Mouse (Mus musculus) kidney, postnatal 0 days (tissue): ENCODE data around the gene Cars2. TPM values are rescaled to one million over a fixed set of nuclear protein-coding genes. Genes with fewer than 3 reads are reported as not detected.
A peak's percentile ranks its signal among the peaks of the same experiment; 100 is the strongest.
"Not testable (repeated sequence)": the region's sequence is repeated elsewhere in the genome, so short reads cannot be mapped to it uniquely, and the experiment has no call there.

Experiments used
- ATAC-seq: fragments of 200-750 bp; cut with Nextera tagmentation; replicated peaks from 2 replicates; pipeline ENCODE4 v1.8.0; 2017; ENCODE audit warnings: low read depth, moderate number of reproducible peaks, moderate TSS enrichment, moderate library complexity; ENCODE audit not compliant: low FRiP score
- DNase-seq: peaks from one replicate; pipeline ENCODE4 v3.0.0-alpha.2; 2016; ENCODE audit warnings: low spot score
- H3K27ac ChIP-seq: fragments of 300-500 bp; sonication (generic); 2 replicates; pipeline ENCODE4 v1.5.1; 2014; ENCODE audit warnings: mild to moderate bottlenecking
- H3K27me3 ChIP-seq: fragments of 300-500 bp; sonication (generic); 2 replicates; pipeline ENCODE4 v1.6.1; 2014; ENCODE audit warnings: low read length, mixed read lengths; ENCODE audit not compliant: insufficient read depth
- H3K36me3 ChIP-seq: fragments of 300-500 bp; sonication (generic); 2 replicates; pipeline ENCODE4 v1.6.1; 2014; ENCODE audit warnings: low read length, mixed read lengths; ENCODE audit not compliant: insufficient read depth
- H3K4me1 ChIP-seq: fragments of 300-500 bp; sonication (generic); replicated peaks from 2 replicates; pipeline ENCODE4 v1.6.1; 2014; ENCODE audit warnings: antibody characterized with exemption, low read length, mixed read lengths; ENCODE audit not compliant: insufficient read depth
- H3K4me2 ChIP-seq: fragments of 300-500 bp; sonication (generic); 2 replicates; pipeline ENCODE4 v1.6.1; 2014; ENCODE audit warnings: mild to moderate bottlenecking, low read length, moderate library complexity, mixed read lengths
- H3K4me3 ChIP-seq: fragments of 300-500 bp; sonication (generic); replicated peaks from 2 replicates; pipeline ENCODE4 v1.5.1; 2014; ENCODE audit warnings: low read depth, low read length
- H3K9ac ChIP-seq: fragments of 300-500 bp; sonication (generic); 2 replicates; pipeline ENCODE4 v1.6.1; 2014; ENCODE audit warnings: low read depth, low read length
- H3K9me3 ChIP-seq: fragments of 300-500 bp; sonication (generic); replicated peaks from 2 replicates; pipeline ENCODE4 v1.6.1; 2016; ENCODE audit warnings: low read length, inconsistent platforms, mixed read lengths
- CTCF ChIP-seq: IDR thresholded peaks from 2 replicates; pipeline ENCODE4 v1.5.1; 2016; ENCODE audit warnings: antibody characterized with exemption, low read depth, mild to moderate bottlenecking, moderate library complexity
- WGBS: fragments of 180-500 bp; shearing (Covaris S2); extraction: QIAGEN DNeasy Blood & Tissue Kit; methylation state at CpG from one replicate; pipeline ENCODE4 v1.1.7; 2014; 5-methylcytosine and 5-hydroxymethylcytosine counted together
- polyA plus RNA-seq: library from polyadenylated mRNA; unstranded; fragments of >200 nt; fragmentation: Nextera tagmentation; extraction: Ambion mirVana; gene quantifications from 2 replicates; pipeline ENCODE4 v1.2.1, GENCODE M21; 2015

Cars2 gene
- polyA plus RNA-seq, 1 experiment from 2014 or later, result 16.7 TPM

DNA sequence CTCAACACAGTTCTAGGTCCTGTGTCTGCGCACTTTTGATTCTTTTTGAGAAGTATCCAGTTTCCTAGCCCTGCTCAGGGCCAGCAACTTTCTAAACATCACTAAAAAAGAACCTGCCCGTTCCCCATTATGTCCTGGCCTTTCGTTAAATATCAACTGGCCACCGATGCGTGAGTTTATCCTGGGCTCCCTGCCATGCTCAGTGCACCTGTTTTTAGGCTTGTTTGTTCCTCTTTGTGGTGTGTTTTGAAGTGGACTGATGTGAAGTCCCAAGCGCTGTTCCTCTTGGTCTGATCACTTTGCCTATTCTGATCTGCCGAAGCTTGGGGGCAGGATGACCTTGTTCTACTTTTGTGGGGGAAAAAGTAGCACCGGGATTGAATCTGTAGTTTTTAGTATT is 79.3 kb downstream of the Cars2 start:
- Histone ChIP-seq H3K4me1 (peaks cover 37% of the 10 kb centered on the region), H3K4me3 (no peak overlapping the region), H3K27ac (peak overlapping the region; percentile 91), H3K36me3 (no peaks in the 10 kb centered on the region), H3K27me3 (no peaks in the 10 kb centered on the region), H3K9me3 (no peaks in the 10 kb centered on the region), H3K4me2 (peak overlapping the region; percentile 32; the same call in 1 of the 2 replicates), H3K9ac (no peak overlapping the region)
- no peak for DNase-seq
- ATAC-seq, result no peak
- no peak for TF ChIP-seq CTCF
- 43% methylated on average over 8 of the region's 8 CpGs for WGBS

DNA sequence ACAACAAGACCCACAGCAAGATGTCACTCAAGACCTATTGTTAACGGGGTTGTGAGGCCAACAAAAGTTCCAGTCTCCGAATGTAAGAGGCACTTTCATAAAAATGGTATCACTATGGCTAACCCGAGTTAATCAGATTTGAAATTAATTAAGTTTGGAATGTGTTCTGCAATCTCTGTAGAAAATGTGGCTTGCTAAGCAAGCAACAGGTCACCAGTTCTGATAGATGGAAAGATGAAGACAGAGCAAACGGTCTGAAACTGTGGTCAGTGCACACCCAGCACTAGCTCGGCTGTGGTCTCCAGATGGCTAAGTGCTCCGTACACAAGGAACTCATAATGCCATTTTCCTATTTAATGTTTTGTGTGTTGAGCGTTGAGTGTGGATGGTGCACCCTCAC is 79.9 kb downstream of the Cars2 start:
- 60% methylated on average over 7 of the region's 7 CpGs for WGBS
- H3K9ac ChIP-seq, result no peak overlapping the region
- H3K36me3 ChIP-seq, result no peaks in the 10 kb centered on the region
- H3K4me1 ChIP-seq, result peaks cover 36% of the 10 kb centered on the region
- peak overlapping the region; percentile 91 for H3K27ac ChIP-seq
- no peaks in the 10 kb centered on the region for H3K27me3 ChIP-seq
- H3K4me2 ChIP-seq, result peak overlapping the region; percentile 32; the same call in 1 of the 2 replicates
- ATAC-seq, result no peak
- H3K9me3 ChIP-seq, result no peaks in the 10 kb centered on the region
- no peak for DNase-seq
- H3K4me3 ChIP-seq, result no peak overlapping the region
- TF ChIP-seq CTCF, result no peak

DNA sequence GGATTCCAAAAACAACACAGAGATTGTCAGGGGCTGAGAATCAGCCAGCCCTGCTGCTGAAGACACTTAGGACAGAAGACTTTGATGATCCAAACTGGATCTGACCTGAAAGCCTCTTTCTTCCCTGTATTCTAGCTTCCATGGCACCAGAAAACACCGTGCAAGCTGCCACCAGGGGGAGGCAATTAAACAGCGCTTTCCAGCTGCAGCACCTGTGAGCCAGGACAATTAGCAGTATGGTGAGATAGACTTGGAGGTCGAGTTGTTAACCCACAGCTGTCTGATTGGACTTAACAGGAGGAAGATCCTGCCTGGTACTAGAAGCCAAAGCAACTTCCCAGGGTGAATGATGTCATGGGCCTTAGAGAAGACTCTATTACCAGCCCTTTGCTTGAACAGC is 81.5 kb downstream of the Cars2 start:
- Histone ChIP-seq H3K4me3 (no peak overlapping the region), H3K4me1 (peaks cover 35% of the 10 kb centered on the region), H3K4me2 (no peak overlapping the region), H3K27me3 (no peaks in the 10 kb centered on the region), H3K9me3 (no peaks in the 10 kb centered on the region), H3K27ac (peak overlapping the region; percentile 91; the same call in 1 of the 2 replicates), H3K36me3 (no peaks in the 10 kb centered on the region), H3K9ac (no peak overlapping the region)
- 6% methylated on average over 3 of the region's 3 CpGs for WGBS
- ATAC-seq, result no peak
- TF ChIP-seq CTCF, result peak; percentile 85
- DNase-seq, result peak; percentile 63

DNA sequence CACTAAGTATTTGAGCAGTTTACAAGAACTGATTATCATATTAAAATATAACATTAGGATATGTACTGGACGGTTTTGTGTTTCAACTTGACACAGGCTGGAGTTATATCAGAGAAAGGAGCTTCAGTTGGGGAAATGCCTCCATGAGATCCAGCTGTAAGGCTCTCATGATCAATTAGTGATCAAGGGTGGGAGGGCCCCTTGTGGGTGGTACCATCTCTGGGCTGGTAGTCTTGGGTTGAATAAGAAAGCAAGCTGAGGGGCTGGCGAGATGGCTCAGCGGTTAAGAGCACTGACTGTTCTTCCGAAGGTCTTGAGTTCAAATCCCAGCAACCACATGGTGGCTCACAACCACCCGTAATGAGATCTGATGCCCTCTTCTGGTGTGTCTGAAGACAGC is 84.1 kb downstream of the Cars2 start:
- H3K36me3 ChIP-seq, H3K9ac ChIP-seq, ATAC-seq, H3K9me3 ChIP-seq, H3K4me3 ChIP-seq, DNase-seq, H3K4me2 ChIP-seq, H3K27me3 ChIP-seq: not testable (repeated sequence)
- 0 out of 2 replicates have a peak overlapping the region, but pooled peaks have one; percentile 31 for H3K27ac ChIP-seq
- 91% methylated on average over 4 of the region's 5 CpGs for WGBS
- H3K4me1 ChIP-seq, result peaks cover 15% of the 10 kb centered on the region

DNA sequence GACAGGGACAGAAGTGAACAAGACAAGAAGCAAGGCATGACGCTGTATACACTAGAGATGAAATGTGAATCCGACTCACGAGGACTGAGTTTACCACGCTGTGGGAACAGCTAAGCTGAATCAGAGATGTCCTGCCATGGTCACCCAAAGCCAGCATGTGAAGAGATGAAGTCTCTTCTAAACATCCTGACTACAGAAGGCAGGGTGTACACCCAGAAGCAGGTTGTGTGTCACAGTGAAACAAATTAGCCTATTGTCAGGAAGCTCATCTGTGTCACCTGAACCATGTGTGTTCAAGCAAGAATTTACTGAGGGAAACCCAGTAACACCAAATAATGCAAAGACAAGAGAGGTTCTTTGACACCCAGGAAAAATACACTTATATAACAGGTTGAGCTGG is 85.0 kb downstream of the Cars2 start:
- Histone ChIP-seq H3K36me3 (no peaks in the 10 kb centered on the region), H3K9me3 (no peaks in the 10 kb centered on the region), H3K4me2 (no peak overlapping the region), H3K27me3 (no peaks in the 10 kb centered on the region), H3K9ac (no peak overlapping the region), H3K4me1 (peaks cover 20% of the 10 kb centered on the region), H3K4me3 (no peak overlapping the region), H3K27ac (0 out of 2 replicates have a peak overlapping the region, but pooled peaks have one; percentile 31)
- WGBS, result 93% methylated on average over 4 of the region's 4 CpGs
- ATAC-seq (no peak), DNase-seq (no peak)
- TF ChIP-seq CTCF, result no peak

DNA sequence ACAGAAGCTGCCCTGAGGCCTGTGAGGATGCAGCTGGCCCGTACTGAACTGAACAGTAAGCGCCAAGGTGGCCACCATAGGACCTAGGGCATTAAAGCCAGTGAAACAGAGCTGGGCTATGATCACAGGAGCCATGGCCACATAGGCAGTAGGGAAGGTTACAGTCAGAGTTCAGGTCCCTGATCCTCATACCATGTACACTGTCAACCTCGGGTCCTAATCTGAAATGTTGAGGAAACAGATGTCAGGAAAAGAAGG is 85.9 kb downstream of the Cars2 start:
- H3K27ac ChIP-seq, result peak overlapping the region; percentile 57; the same call in 1 of the 2 replicates
- ATAC-seq, result no peak
- WGBS, result 73% methylated on average over 3 of the region's 3 CpGs

More for the DNA sequence above, 85.9 kb downstream of the Cars2 start:
- Histone ChIP-seq H3K9ac (no peak overlapping the region), H3K9me3 (no peaks in the 10 kb centered on the region), H3K36me3 (no peaks in the 10 kb centered on the region), H3K4me3 (no peak overlapping the region), H3K4me1 (peaks cover 18% of the 10 kb centered on the region), H3K4me2 (no peak overlapping the region), H3K27me3 (no peaks in the 10 kb centered on the region)
- TF ChIP-seq CTCF, result no peak
- no peak for DNase-seq

Other genes starting within 250 kb of the Cars2 start
- gene Col4a2, start 238.0 kb downstream of the Cars2 start, polyA plus RNA-seq, result 139 and 140 TPM in 2 replicates
- 305 and 310 TPM in 2 replicates for gene Col4a1, start 238.0 kb downstream of the Cars2 start, polyA plus RNA-seq
- 44.3 and 48.0 TPM in 2 replicates for gene Rab20, start 72.1 kb downstream of the Cars2 start, polyA plus RNA-seq
- 111 and 115 TPM in 2 replicates for gene Naxd, start 53.3 kb downstream of the Cars2 start, polyA plus RNA-seq
- gene Ing1, start 4.8 kb upstream of the Cars2 start, polyA plus RNA-seq, result 36.3 and 36.9 TPM in 2 replicates
- gene Ankrd10, start 85.0 kb upstream of the Cars2 start, polyA plus RNA-seq, result 67.2 and 70.6 TPM in 2 replicates
- gene 1700016D06Rik, start 150.3 kb upstream of the Cars2 start, polyA plus RNA-seq, result not detected in 2 replicates
- gene Arhgef7, start 176.9 kb upstream of the Cars2 start, polyA plus RNA-seq, result 27.3 and 29.0 TPM in 2 replicates